Mouse (Mus musculus): ENCODE measurements around the gene Trpv5.

Gene Trpv5

GRCm38 (mm10) chr6:41680669-41681068 is at the start of gene Trpv5:
Gene Trpv5, minus strand, starts transcription at chr6:41680769.
- DNase-seq (ENCODE audit: low read depth, low spot score), result no peak

GRCm38 (mm10) chr6:41727989-41728609 is 47.5 kb upstream of the Trpv5 start:
- DNase-seq (ENCODE audit: low read depth, low spot score), result no peak

GRCm38 (mm10) chr6:41721430-41721829 is 40.9 kb upstream of the Trpv5 start:
- no peak for DNase-seq (ENCODE audit: low read depth, low spot score)

GRCm38 (mm10) chr6:41710281-41710680 is 29.7 kb upstream of the Trpv5 start:
- DNase-seq (ENCODE audit: low read depth, low spot score), result no peak

GRCm38 (mm10) chr6:41706275-41706674 is 25.7 kb upstream of the Trpv5 start:
- DNase-seq (ENCODE audit: low read depth, low spot score), result no peak

- no peak for DNase-seq (ENCODE audit: low read depth, low spot score)
Measured at GRCm38 (mm10) chr6:41704123-41704522, 23.6 kb upstream of the Trpv5 start, which contains the start of gene Kel. Gene Kel, minus strand, starts transcription at chr6:41704339.

- DNase-seq (ENCODE audit: low read depth, low spot score), result no peak
Measured at GRCm38 (mm10) chr6:41702928-41703327, 22.4 kb upstream of the Trpv5 start.

- DNase-seq (ENCODE audit: low read depth, low spot score), result no peak
Measured at GRCm38 (mm10) chr6:41701245-41701644, 20.7 kb upstream of the Trpv5 start.

- no peak for DNase-seq (ENCODE audit: low read depth, low spot score)
Measured at GRCm38 (mm10) chr6:41694407-41694806, 13.8 kb upstream of the Trpv5 start.

- DNase-seq (ENCODE audit: low read depth, low spot score), result no peak
Measured at GRCm38 (mm10) chr6:41692200-41692599, 11.6 kb upstream of the Trpv5 start.

- no peak for DNase-seq (ENCODE audit: low read depth, low spot score)
Measured at GRCm38 (mm10) chr6:41685596-41685995, 5.0 kb upstream of the Trpv5 start.

GRCm38 (mm10) chr6:41684911-41685310 is 4.3 kb upstream of the Trpv5 start:
- DNase-seq (ENCODE audit: low read depth, low spot score), result no peak

GRCm38 (mm10) chr6:41684131-41684530 is 3.6 kb upstream of the Trpv5 start, which contains the start of gene Llcfc1:
Gene Llcfc1, plus strand, starts transcription at chr6:41684431.
- DNase-seq (ENCODE audit: low read depth, low spot score), result no peak

GRCm38 (mm10) chr6:41681656-41682055 is 1.1 kb upstream of the Trpv5 start:
- DNase-seq (ENCODE audit: low read depth, low spot score), result no peak

- DNase-seq (ENCODE audit: low read depth, low spot score), result no peak
Measured at GRCm38 (mm10) chr6:41676530-41676929, 4.0 kb downstream of the Trpv5 start.

- no peak for DNase-seq (ENCODE audit: low read depth, low spot score)
Measured at GRCm38 (mm10) chr6:41662320-41662719, 18.2 kb downstream of the Trpv5 start.

- no peak for DNase-seq (ENCODE audit: low read depth, low spot score)
Measured at GRCm38 (mm10) chr6:41658487-41658886, 22.1 kb downstream of the Trpv5 start.

- no peak for DNase-seq (ENCODE audit: low read depth, low spot score)
Measured at GRCm38 (mm10) chr6:41654648-41655047, 25.9 kb downstream of the Trpv5 start.

- no peak for DNase-seq (ENCODE audit: low read depth, low spot score)
Measured at GRCm38 (mm10) chr6:41653173-41653572, 27.4 kb downstream of the Trpv5 start.

- no peak for DNase-seq (ENCODE audit: low read depth, low spot score)
Measured at GRCm38 (mm10) chr6:41646672-41647071, 33.9 kb downstream of the Trpv5 start.

GRCm38 (mm10) chr6:41646220-41646619 is 34.3 kb downstream of the Trpv5 start:
- DNase-seq (ENCODE audit: low read depth, low spot score), result no peak

- no peak for DNase-seq (ENCODE audit: low read depth, low spot score)
Measured at GRCm38 (mm10) chr6:41643227-41643626, 37.3 kb downstream of the Trpv5 start.

- no peak for DNase-seq (ENCODE audit: low read depth, low spot score)
Measured at GRCm38 (mm10) chr6:41642765-41643164, 37.8 kb downstream of the Trpv5 start.

Measured in brain, embryonic 18.5 days (tissue).